Mouse (Mus musculus) hindbrain, embryonic 10.5 days (tissue): ENCODE results near the gene Rptor. TPM values are rescaled to one million over a fixed set of nuclear protein-coding genes. Genes with fewer than 3 reads are reported as not detected.

Experiments used
- DNase-seq: peaks from one replicate; pipeline ENCODE4 v3.0.0-alpha.2; 2017; ENCODE audit warnings: low spot score
- H3K27ac ChIP-seq: fragments of 300-500 bp; sonication (generic); 2 replicates; pipeline ENCODE4 v1.5.1; 2016; ENCODE audit warnings: mild to moderate bottlenecking, moderate library complexity
- H3K27me3 ChIP-seq: fragments of 300-500 bp; sonication (generic); 2 replicates; pipeline ENCODE4 v1.6.1; 2016; ENCODE audit warnings: mild to moderate bottlenecking; ENCODE audit not compliant: poor library complexity, insufficient read depth, severe bottlenecking
- H3K36me3 ChIP-seq: fragments of 300-500 bp; sonication (generic); 2 replicates; pipeline ENCODE4 v1.6.1; 2016; ENCODE audit warnings: mild to moderate bottlenecking, moderate library complexity
- H3K4me1 ChIP-seq: fragments of 300-500 bp; sonication (generic); replicated peaks from 2 replicates; pipeline ENCODE4 v1.6.1; 2016; ENCODE audit warnings: mild to moderate bottlenecking
- H3K4me3 ChIP-seq: fragments of 300-500 bp; sonication (generic); 2 replicates; pipeline ENCODE4 v1.5.1; 2016; ENCODE audit warnings: mild to moderate bottlenecking, moderate library complexity
- H3K9me3 ChIP-seq: fragments of 300-500 bp; sonication (generic); 2 replicates; pipeline ENCODE4 v1.6.1; 2016; ENCODE audit warnings: mild to moderate bottlenecking, moderate library complexity
- WGBS: fragments of 180-500 bp; shearing (Covaris S2); methylation state at CpG from one replicate; pipeline ENCODE4 v1.1.7; 2016; 5-methylcytosine and 5-hydroxymethylcytosine counted together
- polyA plus RNA-seq: library from polyadenylated mRNA; unstranded; fragments of >200 nt; fragmentation: Nextera tagmentation; extraction: Ambion mirVana; gene quantifications from 2 replicates; pipeline ENCODE4 v1.2.1, GENCODE M21; 2016

Gene Rptor
- polyA plus RNA-seq, 1 experiment from 2014 or later: 12.4 TPM

- no peak for DNase-seq
- Histone ChIP-seq H3K36me3 (peaks cover 75% of the 10 kb centered on the region), H3K4me3 (no peak overlapping the region), H3K4me1 (no peaks in the 10 kb centered on the region), H3K27ac (no peak overlapping the region), H3K27me3 (no peaks in the 10 kb centered on the region), H3K9me3 (no peaks in the 10 kb centered on the region)
- 92% methylated on average over 3 of the region's 3 CpGs for WGBS
These were observed 244.9 kb downstream of the Rptor start for GRCm38 (mm10) chr11:119847569-119847968.

GRCm38 (mm10) chr11:119848189-119848588 is 245.5 kb downstream of the Rptor start:
- DNase-seq: no peak
- H3K27ac ChIP-seq: no peak overlapping the region
- H3K27me3 ChIP-seq: no peaks in the 10 kb centered on the region
- H3K4me1 ChIP-seq: no peaks in the 10 kb centered on the region
- no peaks in the 10 kb centered on the region for H3K9me3 ChIP-seq
- no peak overlapping the region for H3K4me3 ChIP-seq
- WGBS: 95% methylated on average over 5 of the region's 5 CpGs
- peaks cover 82% of the 10 kb centered on the region for H3K36me3 ChIP-seq

GRCm38 (mm10) chr11:119855999-119856398 is 253.3 kb downstream of the Rptor start:
- Histone ChIP-seq H3K9me3 (no peaks in the 10 kb centered on the region), H3K4me3 (no peak overlapping the region), H3K36me3 (peaks cover 92% of the 10 kb centered on the region), H3K4me1 (peaks cover 4% of the 10 kb centered on the region; the same call in 1 of the 2 replicates), H3K27ac (no peak overlapping the region), H3K27me3 (no peaks in the 10 kb centered on the region)
- DNase-seq: no peak
- 76% methylated on average over 7 of the region's 7 CpGs for WGBS

- no peak overlapping the region for H3K27ac ChIP-seq
- no peak overlapping the region for H3K4me3 ChIP-seq
- DNase-seq: no peak
- 88% methylated on average over 8 of the region's 8 CpGs for WGBS
- H3K36me3 ChIP-seq: peaks cover 73% of the 10 kb centered on the region
- peaks cover 20% of the 10 kb centered on the region; the same call in 1 of the 2 replicates for H3K4me1 ChIP-seq
- no peaks in the 10 kb centered on the region for H3K9me3 ChIP-seq
- H3K27me3 ChIP-seq: no peaks in the 10 kb centered on the region
These were observed 260.0 kb downstream of the Rptor start for GRCm38 (mm10) chr11:119862523-119863299.

GRCm38 (mm10) chr11:119863421-119863821 is 260.7 kb downstream of the Rptor start:
- Histone ChIP-seq H3K27me3 (no peaks in the 10 kb centered on the region), H3K4me3 (no peak overlapping the region), H3K4me1 (peaks cover 20% of the 10 kb centered on the region; the same call in 1 of the 2 replicates), H3K36me3 (peaks cover 71% of the 10 kb centered on the region), H3K9me3 (no peaks in the 10 kb centered on the region), H3K27ac (no peak overlapping the region)
- peak; percentile 38 for DNase-seq
- 60% methylated on average over 10 of the region's 10 CpGs for WGBS

GRCm38 (mm10) chr11:119866837-119867236 is 264.1 kb downstream of the Rptor start:
- H3K27ac ChIP-seq: no peak overlapping the region
- no peak for DNase-seq
- 84% methylated on average over 6 of the region's 6 CpGs for WGBS
- H3K36me3 ChIP-seq: peaks cover 75% of the 10 kb centered on the region
- H3K4me3 ChIP-seq: no peak overlapping the region
- H3K9me3 ChIP-seq: no peaks in the 10 kb centered on the region
- H3K4me1 ChIP-seq: peaks cover 18% of the 10 kb centered on the region; the same call in 1 of the 2 replicates
- H3K27me3 ChIP-seq: no peaks in the 10 kb centered on the region

GRCm38 (mm10) chr11:119868138-119868537 is 265.4 kb downstream of the Rptor start:
- Histone ChIP-seq H3K9me3 (no peaks in the 10 kb centered on the region), H3K27ac (no peak overlapping the region), H3K4me3 (no peak overlapping the region), H3K27me3 (no peaks in the 10 kb centered on the region), H3K4me1 (peaks cover 5% of the 10 kb centered on the region; the same call in 1 of the 2 replicates), H3K36me3 (peaks cover 79% of the 10 kb centered on the region)
- 84% methylated on average over 3 of the region's 3 CpGs for WGBS
- no peak for DNase-seq

- Histone ChIP-seq H3K4me1 (peaks cover under 1% of the 10 kb centered on the region; the same call in 1 of the 2 replicates), H3K9me3 (no peaks in the 10 kb centered on the region), H3K4me3 (no peak overlapping the region), H3K36me3 (peaks cover 83% of the 10 kb centered on the region), H3K27ac (no peak overlapping the region), H3K27me3 (no peaks in the 10 kb centered on the region)
- DNase-seq: no peak
- WGBS: 85% methylated on average over 4 of the region's 4 CpGs
These were observed 265.9 kb downstream of the Rptor start for GRCm38 (mm10) chr11:119868556-119868955.

GRCm38 (mm10) chr11:119871141-119871540 is 268.4 kb downstream of the Rptor start:
- Histone ChIP-seq H3K9me3 (no peaks in the 10 kb centered on the region), H3K36me3 (peaks cover 93% of the 10 kb centered on the region), H3K27me3 (no peaks in the 10 kb centered on the region), H3K4me3 (no peak overlapping the region), H3K4me1 (no peaks in the 10 kb centered on the region), H3K27ac (no peak overlapping the region)
- no peak for DNase-seq
- 86% methylated on average over 7 of the region's 7 CpGs for WGBS

- 95% methylated on average over 4 of the region's 4 CpGs for WGBS
- no peak for DNase-seq
- Histone ChIP-seq H3K36me3 (peaks cover 96% of the 10 kb centered on the region), H3K27ac (no peak overlapping the region), H3K4me1 (no peaks in the 10 kb centered on the region), H3K9me3 (no peaks in the 10 kb centered on the region), H3K27me3 (no peaks in the 10 kb centered on the region), H3K4me3 (no peak overlapping the region)
These were observed 270.9 kb downstream of the Rptor start for GRCm38 (mm10) chr11:119873643-119874042.

GRCm38 (mm10) chr11:119874841-119875240 is 272.1 kb downstream of the Rptor start:
- WGBS: 83% methylated on average over 1 of the region's 1 CpGs
- H3K27me3 ChIP-seq: no peaks in the 10 kb centered on the region
- H3K36me3 ChIP-seq: peaks cover 96% of the 10 kb centered on the region
- DNase-seq: no peak
- H3K27ac ChIP-seq: no peak overlapping the region
- H3K4me3 ChIP-seq: no peak overlapping the region
- H3K4me1 ChIP-seq: no peaks in the 10 kb centered on the region
- no peaks in the 10 kb centered on the region for H3K9me3 ChIP-seq

GRCm38 (mm10) chr11:119875685-119876084 is 273.0 kb downstream of the Rptor start:
- no peak for DNase-seq
- H3K4me3 ChIP-seq: no peak overlapping the region
- no peaks in the 10 kb centered on the region for H3K27me3 ChIP-seq
- peaks cover 99% of the 10 kb centered on the region for H3K36me3 ChIP-seq
- H3K4me1 ChIP-seq: no peaks in the 10 kb centered on the region
- H3K27ac ChIP-seq: no peak overlapping the region
- no peaks in the 10 kb centered on the region for H3K9me3 ChIP-seq
- WGBS: 92% methylated on average over 9 of the region's 9 CpGs

GRCm38 (mm10) chr11:119877124-119877523 is 274.4 kb downstream of the Rptor start:
- WGBS: 94% methylated on average over 7 of the region's 7 CpGs
- no peaks in the 10 kb centered on the region for H3K4me1 ChIP-seq
- no peak overlapping the region for H3K4me3 ChIP-seq
- no peaks in the 10 kb centered on the region for H3K27me3 ChIP-seq
- no peak overlapping the region for H3K27ac ChIP-seq
- no peaks in the 10 kb centered on the region for H3K9me3 ChIP-seq
- H3K36me3 ChIP-seq: peaks cover 91% of the 10 kb centered on the region
- DNase-seq: no peak
